Mouse (Mus musculus) lung, embryonic 16.5 days (tissue): Measurements from ENCODE around the gene Tbx4. TPM values are rescaled to one million over a fixed set of nuclear protein-coding genes. Genes with fewer than 3 reads are reported as not detected.

Experiments
- ATAC-seq: fragments of 200-750 bp; cut with Nextera tagmentation; 2 replicates; pipeline ENCODE4 v1.8.0; 2017; ENCODE audit warnings: low read depth, mild to moderate bottlenecking, moderate library complexity
- H3K27ac ChIP-seq: fragments of 300-500 bp; sonication (generic); 2 replicates; pipeline ENCODE4 v1.5.1; 2014; ENCODE audit warnings: mild to moderate bottlenecking, control low read depth, low read length
- H3K27me3 ChIP-seq: fragments of 300-500 bp; sonication (generic); 2 replicates; pipeline ENCODE4 v1.6.1; 2014; ENCODE audit warnings: low read depth, low read length, mixed read lengths; ENCODE audit not compliant: control insufficient read depth, insufficient read depth
- H3K36me3 ChIP-seq: fragments of 300-500 bp; sonication (generic); 2 replicates; pipeline ENCODE4 v1.6.1; 2014; ENCODE audit warnings: low read length; ENCODE audit not compliant: control insufficient read depth, insufficient read depth
- H3K4me1 ChIP-seq: fragments of 300-500 bp; sonication (generic); replicated peaks from 2 replicates; pipeline ENCODE4 v1.6.1; 2014; ENCODE audit warnings: low read length, mixed read lengths; ENCODE audit not compliant: control insufficient read depth, insufficient read depth
- H3K4me2 ChIP-seq: fragments of 300-500 bp; sonication (generic); 2 replicates; pipeline ENCODE4 v1.6.1; 2014; ENCODE audit warnings: low read depth, low read length, control low read depth
- H3K4me3 ChIP-seq: fragments of 300-500 bp; sonication (generic); 2 replicates; pipeline ENCODE4 v1.5.1; 2014; ENCODE audit warnings: mild to moderate bottlenecking, low read length, control low read depth
- H3K9ac ChIP-seq: fragments of 300-500 bp; sonication (generic); 2 replicates; pipeline ENCODE4 v1.6.1; 2014; ENCODE audit warnings: low read length, control low read depth
- H3K9me3 ChIP-seq: fragments of 300-500 bp; sonication (generic); 2 replicates; pipeline ENCODE4 v1.6.1; 2016; ENCODE audit warnings: low read length; ENCODE audit not compliant: control insufficient read depth
- WGBS: fragments of 180-500 bp; shearing (Covaris S2); extraction: QIAGEN DNeasy Blood & Tissue Kit; methylation state at CpG from one replicate; pipeline ENCODE4 v1.1.7; 2014; 5-methylcytosine and 5-hydroxymethylcytosine counted together
- polyA plus RNA-seq: library from polyadenylated mRNA; unstranded; fragments of >200 nt; fragmentation: Nextera tagmentation; extraction: Ambion mirVana; gene quantifications from 2 replicates; pipeline ENCODE4 v1.2.1, GENCODE M21; 2015

Tbx4 gene
- polyA plus RNA-seq, 1 experiment from 2014 or later = 70.5 TPM

DNA sequence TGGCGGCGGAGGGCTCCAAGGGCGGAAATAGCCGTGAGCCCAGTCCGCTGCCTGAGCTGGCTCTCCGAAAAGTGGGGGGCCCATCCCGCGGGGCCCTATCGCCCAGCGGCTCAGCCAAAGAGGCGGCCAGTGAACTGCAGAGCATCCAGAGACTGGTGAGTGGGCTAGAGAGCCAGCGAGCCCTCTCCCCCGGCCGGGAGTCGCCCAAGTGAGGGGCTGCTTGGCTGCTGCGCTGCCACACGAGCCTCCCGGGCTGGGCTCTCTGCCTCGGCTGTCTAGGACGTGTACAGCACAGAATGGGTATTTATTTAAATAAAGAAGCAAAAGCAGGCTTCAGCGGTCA, 45.4 kb upstream of the Tbx4 start:
- peaks cover 49% of the 10 kb centered on the region for H3K27me3 ChIP-seq
- H3K36me3 ChIP-seq = peaks cover 3% of the 10 kb centered on the region; the same call in 1 of the 2 replicates
- H3K27ac ChIP-seq = peak overlapping the region; percentile 96
- 4% methylated on average over 21 of the region's 21 CpGs for WGBS
- ATAC-seq = no peak
- peaks cover 18% of the 10 kb centered on the region for H3K4me1 ChIP-seq
- H3K4me3 ChIP-seq = peak overlapping the region; percentile 73
- peak overlapping the region; percentile 91 for H3K4me2 ChIP-seq
- peak overlapping the region; percentile 93 for H3K9ac ChIP-seq
- H3K9me3 ChIP-seq = no peaks in the 10 kb centered on the region

GRCm38 (mm10) chr11:85841211-85841681, 45.0 kb upstream of the Tbx4 start:
- Histone ChIP-seq H3K4me3 (peak overlapping the region; percentile 73), H3K9ac (peak overlapping the region; percentile 93), H3K4me1 (peaks cover 18% of the 10 kb centered on the region), H3K4me2 (peak overlapping the region; percentile 91), H3K9me3 (no peaks in the 10 kb centered on the region), H3K27ac (peak overlapping the region; percentile 96), H3K27me3 (peaks cover 45% of the 10 kb centered on the region), H3K36me3 (peaks cover 3% of the 10 kb centered on the region; the same call in 1 of the 2 replicates)
- 10% methylated on average over 8 of the region's 8 CpGs for WGBS
- ATAC-seq = no peak

DNA sequence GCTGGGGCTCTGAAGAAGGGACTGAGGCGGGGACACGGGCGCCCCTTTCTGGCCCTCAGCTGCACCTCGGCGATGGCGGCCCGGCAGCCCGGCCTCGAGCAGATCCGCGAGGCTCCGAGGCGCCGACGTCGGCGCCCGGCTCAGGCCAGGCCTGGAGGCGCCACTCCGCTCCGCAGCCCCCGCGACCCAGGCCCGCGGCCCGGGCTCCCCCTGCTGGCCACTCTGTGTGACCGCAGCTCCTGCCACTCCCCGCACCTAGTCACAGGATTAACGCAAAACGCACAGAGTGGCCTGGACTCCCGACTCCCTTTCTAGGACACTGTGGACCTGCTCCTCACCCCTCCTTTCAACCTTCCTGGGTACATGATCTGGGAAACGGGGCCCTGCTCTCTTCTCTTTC, 44.2 kb upstream of the Tbx4 start:
- Histone ChIP-seq H3K27me3 (peaks cover 43% of the 10 kb centered on the region), H3K36me3 (peaks cover 3% of the 10 kb centered on the region; the same call in 1 of the 2 replicates), H3K9me3 (no peaks in the 10 kb centered on the region), H3K4me3 (peak overlapping the region; percentile 73), H3K4me2 (peak overlapping the region; percentile 91), H3K27ac (peak overlapping the region; percentile 96), H3K9ac (peak overlapping the region; percentile 93), H3K4me1 (peaks cover 22% of the 10 kb centered on the region)
- no peak for ATAC-seq
- under 1% methylated on average over 32 of the region's 32 CpGs for WGBS

DNA sequence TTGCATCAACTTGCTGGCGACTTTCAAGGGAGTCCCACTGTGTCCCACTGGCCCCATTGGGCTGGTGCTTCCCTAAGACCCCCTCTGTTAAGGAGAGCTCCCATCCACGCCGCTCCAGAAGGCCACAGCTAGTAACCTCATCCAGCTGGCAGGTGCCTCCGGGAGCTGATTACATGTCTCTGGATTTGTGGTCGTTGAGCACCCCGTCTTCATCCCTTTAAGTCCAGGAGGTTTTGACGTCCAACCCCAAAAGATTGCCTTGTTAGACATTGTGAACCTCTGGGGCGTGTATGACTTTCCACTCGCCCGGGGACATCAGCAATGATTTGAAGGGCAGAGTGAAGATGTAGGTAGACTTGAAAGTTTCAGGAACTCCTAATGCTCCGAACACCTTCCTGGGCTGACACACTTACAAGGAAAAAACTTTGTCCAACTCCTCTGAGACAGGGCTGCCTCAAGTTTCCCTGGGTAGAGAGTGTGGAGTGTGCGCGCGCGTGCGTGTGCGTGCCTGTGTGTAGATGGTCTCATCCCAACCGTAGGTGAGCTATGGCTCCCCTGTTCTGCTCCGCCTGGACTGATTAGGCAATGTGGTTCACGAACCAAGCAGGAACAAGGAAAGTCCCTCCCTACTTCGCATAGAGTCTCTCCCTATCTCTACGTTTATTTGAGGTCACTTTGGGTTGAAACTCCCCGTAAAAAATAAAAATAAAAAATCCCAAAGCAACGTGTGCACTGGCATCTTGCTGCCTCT, 43.5 kb upstream of the Tbx4 start:
- peak overlapping the region; percentile 91 for H3K4me2 ChIP-seq
- WGBS = 4% methylated on average over 24 of the region's 24 CpGs
- no peak for ATAC-seq
- H3K36me3 ChIP-seq = peaks cover 3% of the 10 kb centered on the region; the same call in 1 of the 2 replicates
- peak overlapping the region; percentile 93 for H3K9ac ChIP-seq
- peaks cover 21% of the 10 kb centered on the region for H3K4me1 ChIP-seq
- H3K4me3 ChIP-seq = peak overlapping the region; percentile 73
- no peaks in the 10 kb centered on the region for H3K9me3 ChIP-seq
- peaks cover 40% of the 10 kb centered on the region for H3K27me3 ChIP-seq
- peak overlapping the region; percentile 96 for H3K27ac ChIP-seq

- Histone ChIP-seq H3K4me3 (peak overlapping the region; percentile 73), H3K9me3 (no peaks in the 10 kb centered on the region), H3K27me3 (peaks cover 36% of the 10 kb centered on the region), H3K9ac (peak overlapping the region; percentile 93), H3K4me1 (peaks cover 20% of the 10 kb centered on the region), H3K27ac (peak overlapping the region; percentile 96), H3K36me3 (no peaks in the 10 kb centered on the region; the same call in 1 of the 2 replicates), H3K4me2 (peak overlapping the region; percentile 91)
- 1% methylated on average over 18 of the region's 18 CpGs for WGBS
- peak; percentile 29 for ATAC-seq
These were observed 42.9 kb upstream of the Tbx4 start for GRCm38 (mm10) chr11:85843347-85843692.

- peaks cover 20% of the 10 kb centered on the region for H3K4me1 ChIP-seq
- peaks cover 26% of the 10 kb centered on the region for H3K27me3 ChIP-seq
- WGBS = under 1% methylated on average over 50 of the region's 54 CpGs
These were observed 41.9 kb upstream of the Tbx4 start for GRCm38 (mm10) chr11:85844144-85844965.

GRCm38 (mm10) chr11:85844971-85845370, 41.3 kb upstream of the Tbx4 start:
- Histone ChIP-seq H3K4me2 (peak overlapping the region; percentile 91), H3K4me1 (peaks cover 20% of the 10 kb centered on the region), H3K4me3 (peak overlapping the region; percentile 73), H3K9ac (peak overlapping the region; percentile 93), H3K27me3 (peaks cover 20% of the 10 kb centered on the region), H3K36me3 (no peaks in the 10 kb centered on the region), H3K9me3 (no peaks in the 10 kb centered on the region), H3K27ac (peak overlapping the region; percentile 96)
- no peak for ATAC-seq
- WGBS = 30% methylated on average over 5 of the region's 5 CpGs

More at GRCm38 (mm10) chr11:85844144-85844965, 41.9 kb upstream of the Tbx4 start:
- Histone ChIP-seq H3K36me3 (no peaks in the 10 kb centered on the region), H3K27ac (peak overlapping the region; percentile 96), H3K9ac (peak overlapping the region; percentile 93), H3K9me3 (no peaks in the 10 kb centered on the region), H3K4me2 (peak overlapping the region; percentile 91), H3K4me3 (peak overlapping the region; percentile 73)
- ATAC-seq = peak; percentile 57

- no peak overlapping the region for H3K4me2 ChIP-seq
- ATAC-seq = peak; percentile 62
- whole genome bisulfite sequencing = 23% methylated on average over 5 of the region's 5 CpGs
- H3K27me3 ChIP-seq = peaks cover 12% of the 10 kb centered on the region
- H3K36me3 ChIP-seq = no peaks in the 10 kb centered on the region
- no peaks in the 10 kb centered on the region for H3K9me3 ChIP-seq
- peaks cover 20% of the 10 kb centered on the region for H3K4me1 ChIP-seq
- H3K4me3 ChIP-seq = no peak overlapping the region
- 0 out of 2 replicates have a peak overlapping the region, but pooled peaks have one; percentile 21 for H3K9ac ChIP-seq
- peak overlapping the region; percentile 96 for H3K27ac ChIP-seq
These were observed 40.3 kb upstream of the Tbx4 start for GRCm38 (mm10) chr11:85845921-85846320.

DNA sequence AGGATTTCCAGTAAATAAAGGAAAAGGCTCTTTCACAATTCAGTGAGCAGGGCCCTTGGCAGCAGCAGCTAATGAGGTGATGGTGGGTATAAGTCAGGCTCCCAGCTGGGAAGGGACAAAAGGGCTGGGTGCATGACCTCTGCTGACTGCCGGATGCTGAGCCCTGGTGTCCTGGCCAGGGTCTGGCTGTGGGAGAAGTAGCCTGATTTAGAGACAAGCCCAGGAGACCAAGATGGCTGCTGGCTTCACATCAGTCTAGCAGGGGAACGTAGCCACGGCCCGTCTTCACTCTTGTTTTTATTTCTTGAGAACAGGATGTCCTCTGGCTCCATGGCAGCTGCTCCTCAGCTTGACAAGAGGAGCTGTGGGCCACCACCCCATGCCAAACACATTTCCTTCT, 39.7 kb upstream of the Tbx4 start:
- H3K9ac ChIP-seq = no peak overlapping the region
- ATAC-seq = peak; percentile 62
- no peaks in the 10 kb centered on the region for H3K36me3 ChIP-seq
- WGBS = 32% methylated on average over 4 of the region's 4 CpGs
- H3K9me3 ChIP-seq = no peaks in the 10 kb centered on the region
- H3K27me3 ChIP-seq = peaks cover 8% of the 10 kb centered on the region; the same call in 1 of the 2 replicates
- H3K4me3 ChIP-seq = no peak overlapping the region
- H3K4me2 ChIP-seq = no peak overlapping the region
- peak overlapping the region; percentile 96 for H3K27ac ChIP-seq
- H3K4me1 ChIP-seq = peaks cover 20% of the 10 kb centered on the region
